Mouse (Mus musculus) cerebellum, adult 2 months (tissue): Measurements from ENCODE around the gene Prcc.

Experiments used
- CTCF ChIP-seq: fragments of 200-500 bp; IDR thresholded peaks from 2 replicates; pipeline ENCODE4 v1.5.1; 2011; ENCODE audit warnings: low read depth, mild to moderate bottlenecking, control low read depth, low read length, moderate library complexity, borderline replicate concordance; ENCODE audit not compliant: insufficient read depth
- POLR2A ChIP-seq: fragments of 200-500 bp; IDR thresholded peaks from 2 replicates; pipeline ENCODE4 v1.6.1; 2011; ENCODE audit warnings: low read length, control low read depth, borderline replicate concordance; ENCODE audit not compliant: insufficient read depth

GRCm38 (mm10) chr3:87893367-87893905, 8.0 kb upstream of the Prcc start:
- no peak for TF ChIP-seq POLR2A
- TF ChIP-seq CTCF: no peak
